In genomic region chrX:61117368-61117767, GRCm38 (mm10) we compare ENCODE assay signal across 14 mouse cellular contexts.
DNase-seq lines count a peak whose midpoint lies in the region; ATAC-seq and TF ChIP-seq lines count a peak whose summit lies in the region.
"Had no signal": no experiment of that assay in that cellular context is flagged by ENCODE, and none has a peak within 500 bp of the region (broad histone marks: within the 10 kb centered on the region; RNA-seq: fewer than 3 reads in every experiment).

No protein-coding gene starts in this region.

- no peaks in the 10 kb centered on the region for H3K36me3 ChIP-seq in hindbrain, embryonic 12.5 days
- no peaks in the 10 kb centered on the region for H3K36me3 ChIP-seq in hindbrain, embryonic 11.5 days (ENCODE audit: control insufficient read depth, insufficient read depth, low read length)
- no peaks in the 10 kb centered on the region for H3K36me3 ChIP-seq in hindbrain, postnatal 0 days (ENCODE audit: insufficient read depth, low read length)
- H3K36me3 ChIP-seq in liver, postnatal 0 days (replicated peaks; ENCODE audit: insufficient read depth, low read length), result no peaks in the 10 kb centered on the region
- H3K36me3 ChIP-seq: heart, embryonic 12.5 days; lung, embryonic 15.5 days had no signal

- peak overlapping the region; percentile 40; the same call in 1 of the 2 replicates for H3K4me2 ChIP-seq in hindbrain, embryonic 12.5 days (replicated peaks)
- H3K4me2 ChIP-seq in hindbrain, embryonic 11.5 days (replicated peaks; ENCODE audit: low read depth, low read length), result no peak overlapping the region
- peak overlapping the region; percentile 45 for H3K4me2 ChIP-seq in hindbrain, postnatal 0 days (ENCODE audit: low read depth, low read length)
- no peak overlapping the region for H3K4me2 ChIP-seq in liver, postnatal 0 days (ENCODE audit: low read depth, low read length)
- H3K4me2 ChIP-seq: heart, embryonic 12.5 days; lung, embryonic 15.5 days had no signal

- no peaks in the 10 kb centered on the region for H3K27me3 ChIP-seq in hindbrain, embryonic 12.5 days
- no peaks in the 10 kb centered on the region for H3K27me3 ChIP-seq in hindbrain, embryonic 11.5 days (ENCODE audit: control insufficient read depth, insufficient read depth, low read length)
- no peaks in the 10 kb centered on the region for H3K27me3 ChIP-seq in hindbrain, postnatal 0 days (ENCODE audit: insufficient read depth, low read length)
- no peaks in the 10 kb centered on the region for H3K27me3 ChIP-seq in liver, postnatal 0 days (ENCODE audit: insufficient read depth, low read length)
- H3K27me3 ChIP-seq: CH12.LX; heart, embryonic 12.5 days; lung, embryonic 15.5 days had no signal

- TF ChIP-seq CTCF in hindbrain, postnatal 0 days (IDR thresholded peaks at IDR 0.05; ENCODE audit: low read depth), result no peak
- no peak for TF ChIP-seq CTCF in liver, postnatal 0 days (IDR thresholded peaks at IDR 0.05; ENCODE audit: low read depth)

- no peak overlapping the region for H3K27ac ChIP-seq in hindbrain, embryonic 12.5 days
- H3K27ac ChIP-seq in hindbrain, embryonic 11.5 days (ENCODE audit: low read depth, low read length), result no peak overlapping the region
- H3K27ac ChIP-seq in hindbrain, postnatal 0 days, result 0 out of 2 replicates have a peak overlapping the region, but pooled peaks have one; percentile 45
- H3K27ac ChIP-seq in liver, postnatal 0 days (ENCODE audit: low read depth), result no peak overlapping the region
- H3K27ac ChIP-seq: kidney, postnatal 0 days; lung, embryonic 15.5 days had no signal

- H3K9ac ChIP-seq in hindbrain, embryonic 12.5 days, result no peak overlapping the region
- no peak overlapping the region for H3K9ac ChIP-seq in hindbrain, embryonic 11.5 days (ENCODE audit: low read depth, low read length)
- H3K9ac ChIP-seq in hindbrain, postnatal 0 days (replicated peaks; ENCODE audit: low read length), result peak overlapping the region; percentile 35; the same call in 1 of the 2 replicates
- H3K9ac ChIP-seq in liver, postnatal 0 days (replicated peaks), result no peak overlapping the region
- H3K9ac ChIP-seq: heart, embryonic 12.5 days; lung, embryonic 15.5 days had no signal

- H3K9me3 ChIP-seq in hindbrain, embryonic 12.5 days (replicated peaks), result no peaks in the 10 kb centered on the region
- H3K9me3 ChIP-seq in hindbrain, embryonic 11.5 days (ENCODE audit: control insufficient read depth, low read length), result no peaks in the 10 kb centered on the region
- H3K9me3 ChIP-seq in hindbrain, postnatal 0 days (ENCODE audit: low read length), result no peaks in the 10 kb centered on the region
- H3K9me3 ChIP-seq in liver, postnatal 0 days (ENCODE audit: low read length), result no peaks in the 10 kb centered on the region
- H3K9me3 ChIP-seq: heart, embryonic 12.5 days; lung, embryonic 15.5 days had no signal

- no peak for ATAC-seq in hindbrain, embryonic 12.5 days (ENCODE audit: low FRiP score)
- no peak for ATAC-seq in hindbrain, embryonic 11.5 days (ENCODE audit: low FRiP score)
- ATAC-seq in hindbrain, postnatal 0 days, result peak; percentile 74
- ATAC-seq in granulocyte monocyte progenitor cell, adult 5-6 weeks (replicated peaks; ENCODE audit: poor library complexity, severe bottlenecking), result no peak
- no peak for ATAC-seq in liver, postnatal 0 days

- WGBS in hindbrain, embryonic 12.5 days, result 58% methylated on average over 4 of the region's 4 CpGs
- 73% methylated on average over 4 of the region's 4 CpGs for WGBS in hindbrain, embryonic 11.5 days
- 58% methylated on average over 4 of the region's 4 CpGs for WGBS in hindbrain, postnatal 0 days
- 76% methylated on average over 4 of the region's 4 CpGs for WGBS in liver, postnatal 0 days (ENCODE audit: insufficient replicate concordance)

- DNase-seq in hindbrain, embryonic 11.5 days (ENCODE audit: low spot score), result no peak
- peak; percentile 4 for DNase-seq in right cerebral cortex, postnatal 4 days
- DNase-seq in right cerebral cortex, adult 2 months (ENCODE audit: low spot score in 2 of 2), result no peak
- DNase-seq in hindbrain, postnatal 0 days (ENCODE audit: low spot score), result peak; percentile 64
- no peak for DNase-seq in liver, postnatal 0 days
- DNase-seq: embryo, embryonic 11 days; gastrocnemius, postnatal 25 days; spleen, adult 18-20 months had no signal

- H3K4me3 ChIP-seq in hindbrain, embryonic 12.5 days, result no peak overlapping the region
- H3K4me3 ChIP-seq in hindbrain, embryonic 11.5 days (ENCODE audit: low read depth, low read length), result no peak overlapping the region
- peak overlapping the region; percentile 43 for H3K4me3 ChIP-seq in hindbrain, postnatal 0 days (ENCODE audit: low read length)
- no peak overlapping the region for H3K4me3 ChIP-seq in liver, postnatal 0 days (ENCODE audit: low read depth, low read length)
- H3K4me3 ChIP-seq: heart, embryonic 12.5 days; lung, embryonic 15.5 days had no signal

- H3K4me1 ChIP-seq in hindbrain, embryonic 12.5 days, result no peaks in the 10 kb centered on the region
- H3K4me1 ChIP-seq in hindbrain, embryonic 11.5 days (replicated peaks; ENCODE audit: control insufficient read depth, insufficient read depth, low read length), result no peaks in the 10 kb centered on the region
- no peaks in the 10 kb centered on the region for H3K4me1 ChIP-seq in hindbrain, postnatal 0 days (ENCODE audit: insufficient read depth, low read length)
- H3K4me1 ChIP-seq in liver, postnatal 0 days (ENCODE audit: insufficient read depth), result no peaks in the 10 kb centered on the region
- H3K4me1 ChIP-seq: heart, embryonic 12.5 days; lung, embryonic 15.5 days had no signal

- TF ChIP-seq EP300 in liver, postnatal 0 days (IDR thresholded peaks at IDR 0.05; ENCODE audit: low read depth), result no peak

Comparison
In these comparisons a context has a peak if more than half of its experiments do, and no peak if none do; other contexts are left out.
1. H3K4me2 ChIP-seq: peak in hindbrain, embryonic 12.5 days (single experiment) and hindbrain, postnatal 0 days (single experiment); none in hindbrain, embryonic 11.5 days (single experiment) and liver, postnatal 0 days (single experiment).
2. DNase-seq: peak in right cerebral cortex, postnatal 4 days (single experiment) and hindbrain, postnatal 0 days (single experiment); none in hindbrain, embryonic 11.5 days (single experiment), right cerebral cortex, adult 2 months (0 of 2) and liver, postnatal 0 days (single experiment).